Mouse (Mus musculus) heart, embryonic 16.5 days (tissue): ENCODE measurements around the gene Trpm5. TPM values are rescaled to one million over a fixed set of nuclear protein-coding genes. Genes with fewer than 3 reads are reported as not detected.

Source experiments
- ATAC-seq: fragments of 200-750 bp; cut with Nextera tagmentation; replicated peaks from 2 replicates; pipeline ENCODE4 v1.8.0; 2017; ENCODE audit warnings: moderate number of reproducible peaks; ENCODE audit not compliant: insufficient read depth, low FRiP score; ENCODE audit errors: extremely low read depth
- H3K27ac ChIP-seq: fragments of 300-500 bp; sonication (generic); 2 replicates; pipeline ENCODE4 v1.5.1; 2014; ENCODE audit warnings: mild to moderate bottlenecking, low read length, control low read depth, moderate library complexity
- H3K27me3 ChIP-seq: fragments of 300-500 bp; sonication (generic); 2 replicates; pipeline ENCODE4 v1.6.1; 2014; ENCODE audit warnings: low read length, mixed read lengths; ENCODE audit not compliant: control insufficient read depth, insufficient read depth
- H3K36me3 ChIP-seq: fragments of 300-500 bp; sonication (generic); 2 replicates; pipeline ENCODE4 v1.6.1; 2014; ENCODE audit not compliant: control insufficient read depth, insufficient read depth
- H3K4me1 ChIP-seq: fragments of 300-500 bp; sonication (generic); 2 replicates; pipeline ENCODE4 v1.6.1; 2014; ENCODE audit warnings: low read length, mixed read lengths; ENCODE audit not compliant: control insufficient read depth, insufficient read depth
- H3K4me2 ChIP-seq: fragments of 300-500 bp; sonication (generic); 2 replicates; pipeline ENCODE4 v1.6.1; 2014; ENCODE audit warnings: low read depth, mild to moderate bottlenecking, control low read depth, low read length
- H3K4me3 ChIP-seq: fragments of 300-500 bp; sonication (generic); 2 replicates; pipeline ENCODE4 v1.5.1; 2014; ENCODE audit warnings: mild to moderate bottlenecking, control low read depth, low read length
- H3K9ac ChIP-seq: fragments of 300-500 bp; sonication (generic); 2 replicates; pipeline ENCODE4 v1.6.1; 2014; ENCODE audit warnings: low read length, control low read depth
- H3K9me3 ChIP-seq: fragments of 300-500 bp; sonication (generic); replicated peaks from 2 replicates; pipeline ENCODE4 v1.6.1; 2016; ENCODE audit warnings: low read length; ENCODE audit not compliant: control insufficient read depth
- WGBS: fragments of 180-500 bp; shearing (Covaris S2); extraction: QIAGEN DNeasy Blood & Tissue Kit; methylation state at CpG from one replicate; pipeline ENCODE4 v1.1.7; 2014; 5-methylcytosine and 5-hydroxymethylcytosine counted together
- polyA plus RNA-seq: library from polyadenylated mRNA; unstranded; fragments of >200 nt; fragmentation: Nextera tagmentation; extraction: Ambion mirVana; gene quantifications from 2 replicates; pipeline ENCODE4 v1.2.1, GENCODE M21; 2015

The Trpm5 gene
- polyA plus RNA-seq, 1 experiment from 2014 or later, result 3.7 TPM

- Histone ChIP-seq H3K4me2 (no peak overlapping the region), H3K9ac (no peak overlapping the region), H3K27ac (no peak overlapping the region), H3K9me3 (no peaks in the 10 kb centered on the region), H3K4me1 (0 out of 2 replicates have a peak, but pooled peaks cover 2% of the 10 kb centered on the region), H3K27me3 (peaks cover 8% of the 10 kb centered on the region), H3K36me3 (no peaks in the 10 kb centered on the region), H3K4me3 (no peak overlapping the region)
- WGBS, result 77% methylated on average over 3 of the region's 3 CpGs
- ATAC-seq, result no peak
Measured at GRCm38 (mm10) chr7:143093847-143094246, 595 bp downstream of the Trpm5 start.

GRCm38 (mm10) chr7:143087070-143087579 lies 7.3 kb downstream of the Trpm5 start:
- Histone ChIP-seq H3K4me1 (peaks cover 9% of the 10 kb centered on the region), H3K4me3 (peak overlapping the region; percentile 15; the same call in 1 of the 2 replicates), H3K4me2 (peak overlapping the region; percentile 26), H3K27ac (peak overlapping the region; percentile 69), H3K27me3 (peaks cover 4% of the 10 kb centered on the region), H3K9ac (peak overlapping the region; percentile 68), H3K36me3 (no peaks in the 10 kb centered on the region), H3K9me3 (no peaks in the 10 kb centered on the region)
- 17% methylated on average over 4 of the region's 4 CpGs for WGBS
- peak; percentile 72 for ATAC-seq

GRCm38 (mm10) chr7:143086366-143086765 lies 8.1 kb downstream of the Trpm5 start:
- Histone ChIP-seq H3K27ac (peak overlapping the region; percentile 69), H3K4me2 (peak overlapping the region; percentile 26), H3K9me3 (no peaks in the 10 kb centered on the region), H3K27me3 (peaks cover 4% of the 10 kb centered on the region), H3K9ac (peak overlapping the region; percentile 68), H3K4me1 (peaks cover 9% of the 10 kb centered on the region), H3K4me3 (no peak overlapping the region; the same call in 1 of the 2 replicates), H3K36me3 (no peaks in the 10 kb centered on the region)
- WGBS, result 45% methylated on average over 2 of the region's 2 CpGs
- ATAC-seq, result no peak

- Histone ChIP-seq H3K4me2 (no peak overlapping the region), H3K27ac (no peak overlapping the region), H3K4me3 (no peak overlapping the region), H3K27me3 (no peaks in the 10 kb centered on the region; the same call in 1 of the 2 replicates), H3K9me3 (no peaks in the 10 kb centered on the region), H3K9ac (no peak overlapping the region), H3K36me3 (no peaks in the 10 kb centered on the region), H3K4me1 (peaks cover 9% of the 10 kb centered on the region)
- 65% methylated on average over 2 of the region's 2 CpGs for WGBS
- ATAC-seq, result no peak
Measured at GRCm38 (mm10) chr7:143083708-143084107, 10.7 kb downstream of the Trpm5 start.

DNA sequence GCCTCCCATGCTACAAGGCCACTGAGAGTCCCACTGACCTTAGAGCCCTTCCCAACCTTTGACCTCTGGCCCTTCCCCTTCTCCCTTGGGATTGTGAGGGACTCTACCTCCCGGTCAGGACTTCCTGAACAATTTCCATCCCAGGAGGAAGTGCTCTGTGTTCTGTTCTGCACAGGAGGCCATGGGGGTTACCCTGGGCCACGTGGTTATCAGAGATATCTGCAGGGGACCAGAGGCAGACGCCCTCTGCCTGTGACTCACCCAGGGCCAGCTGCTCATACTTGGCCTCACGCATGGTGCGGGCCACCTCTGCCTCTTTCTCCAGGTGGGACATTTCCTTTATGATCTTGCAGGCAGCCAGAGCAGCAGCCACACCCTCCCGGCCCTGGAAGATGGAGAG lies 12.4 kb downstream of the Trpm5 start:
- Histone ChIP-seq H3K9me3 (no peaks in the 10 kb centered on the region), H3K27me3 (no peaks in the 10 kb centered on the region), H3K9ac (no peak overlapping the region), H3K4me1 (peaks cover 6% of the 10 kb centered on the region), H3K4me2 (no peak overlapping the region), H3K27ac (no peak overlapping the region), H3K36me3 (no peaks in the 10 kb centered on the region), H3K4me3 (no peak overlapping the region)
- no peak for ATAC-seq
- 67% methylated on average over 6 of the region's 6 CpGs for WGBS

GRCm38 (mm10) chr7:143077351-143077750 lies 17.1 kb downstream of the Trpm5 start:
- Histone ChIP-seq H3K27ac (no peak overlapping the region), H3K9ac (no peak overlapping the region), H3K4me2 (no peak overlapping the region), H3K36me3 (no peaks in the 10 kb centered on the region), H3K27me3 (no peaks in the 10 kb centered on the region), H3K9me3 (no peaks in the 10 kb centered on the region), H3K4me1 (no peaks in the 10 kb centered on the region), H3K4me3 (no peak overlapping the region)
- ATAC-seq, result no peak
- WGBS, result 78% methylated on average over 2 of the region's 2 CpGs

GRCm38 (mm10) chr7:143075394-143075793 lies 19.0 kb downstream of the Trpm5 start:
- H3K27me3 ChIP-seq, result no peaks in the 10 kb centered on the region
- no peaks in the 10 kb centered on the region for H3K9me3 ChIP-seq
- no peak for ATAC-seq
- no peak overlapping the region for H3K9ac ChIP-seq
- H3K4me1 ChIP-seq, result peaks cover 3% of the 10 kb centered on the region; the same call in 1 of the 2 replicates
- no peak overlapping the region for H3K27ac ChIP-seq
- H3K4me2 ChIP-seq, result no peak overlapping the region
- no peak overlapping the region for H3K4me3 ChIP-seq
- WGBS, result 69% methylated on average over 5 of the region's 5 CpGs
- H3K36me3 ChIP-seq, result no peaks in the 10 kb centered on the region

GRCm38 (mm10) chr7:143073086-143073485 lies 21.4 kb downstream of the Trpm5 start:
- no peak overlapping the region for H3K27ac ChIP-seq
- peaks cover 16% of the 10 kb centered on the region for H3K4me1 ChIP-seq
- no peak overlapping the region for H3K4me3 ChIP-seq
- H3K27me3 ChIP-seq, result no peaks in the 10 kb centered on the region
- ATAC-seq, result no peak
- H3K4me2 ChIP-seq, result no peak overlapping the region
- H3K9ac ChIP-seq, result no peak overlapping the region
- 59% methylated on average over 1 of the region's 1 CpGs for WGBS
- no peaks in the 10 kb centered on the region for H3K9me3 ChIP-seq
- H3K36me3 ChIP-seq, result peaks cover 3% of the 10 kb centered on the region; the same call in 1 of the 2 replicates

DNA sequence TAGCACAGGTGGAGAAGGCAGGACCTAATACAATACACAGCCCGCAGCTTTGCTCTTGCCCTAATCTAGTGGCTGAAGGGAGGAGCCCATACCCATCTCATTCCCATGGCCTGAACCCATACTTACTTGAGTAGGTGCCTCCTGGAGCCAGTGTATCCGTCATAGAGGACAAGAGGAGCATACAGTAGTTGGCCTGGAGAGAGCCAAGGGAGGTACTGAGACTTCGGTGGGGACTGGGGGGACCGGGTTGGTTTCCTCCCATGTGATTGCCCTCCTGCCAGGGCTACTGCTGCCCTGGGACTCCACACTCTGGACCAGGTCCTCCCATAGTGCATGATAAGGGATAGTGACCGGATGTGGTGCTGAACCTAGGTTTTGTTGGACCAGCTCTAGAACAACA lies 21.8 kb downstream of the Trpm5 start:
- peaks cover 17% of the 10 kb centered on the region for H3K4me1 ChIP-seq
- no peak overlapping the region for H3K4me3 ChIP-seq
- no peaks in the 10 kb centered on the region for H3K27me3 ChIP-seq
- peaks cover 7% of the 10 kb centered on the region for H3K36me3 ChIP-seq
- 80% methylated on average over 5 of the region's 5 CpGs for WGBS
- no peaks in the 10 kb centered on the region for H3K9me3 ChIP-seq
- no peak overlapping the region for H3K9ac ChIP-seq
- no peak for ATAC-seq
- H3K4me2 ChIP-seq, result no peak overlapping the region
- no peak overlapping the region for H3K27ac ChIP-seq
